Mouse (Mus musculus) kidney, postnatal 10 days (tissue): ENCODE measurements at regions not wholly inside any gene's neighbourhood (a gene's known extent, or its start where the extent isn't known, plus 50 kb on each side); places are given as distances from the start of the nearest gene placed in this dataset.
"Not testable (repeated sequence)": the region's sequence is repeated elsewhere in the genome, so short reads cannot be mapped to it uniquely, and the experiment has no call there.

Experiments
- DNase-seq: peaks from one replicate; pipeline ENCODE4 v3.0.0; 2021; ENCODE audit warnings: mixed read lengths

- DNase-seq, result no peak
Observed at GRCm38 (mm10) chr15:60333573-60334306, 317.3 kb upstream of the 4933412E24Rik start.

- no peak for DNase-seq
Observed at GRCm38 (mm10) chr15:60317577-60317976, 301.2 kb upstream of the 4933412E24Rik start.

GRCm38 (mm10) chr15:60315210-60315609, 298.8 kb upstream of the 4933412E24Rik start:
- no peak for DNase-seq

- DNase-seq, result no peak
Observed at GRCm38 (mm10) chr15:60309909-60310308, 293.5 kb upstream of the 4933412E24Rik start.

GRCm38 (mm10) chr15:60308968-60309367, 292.6 kb upstream of the 4933412E24Rik start:
- DNase-seq, result no peak

- DNase-seq, result no peak
Observed at GRCm38 (mm10) chr15:60308126-60308525, 291.7 kb upstream of the 4933412E24Rik start.

- no peak for DNase-seq
Observed at GRCm38 (mm10) chr15:60303501-60303900, 287.1 kb upstream of the 4933412E24Rik start.

GRCm38 (mm10) chr15:60301939-60302338, 285.5 kb upstream of the 4933412E24Rik start:
- peak; percentile 74 for DNase-seq

- DNase-seq, result no peak
Observed at GRCm38 (mm10) chr15:60285321-60285720, 268.9 kb upstream of the 4933412E24Rik start.

GRCm38 (mm10) chr15:60280378-60280777, 264.0 kb upstream of the 4933412E24Rik start:
- DNase-seq, result no peak

- not testable (repeated sequence) for DNase-seq
Observed at GRCm38 (mm10) chr15:60253661-60254060, 237.2 kb upstream of the 4933412E24Rik start.

GRCm38 (mm10) chr15:60226335-60226938, 210.0 kb upstream of the 4933412E24Rik start:
- DNase-seq, result no peak

- no peak for DNase-seq
Observed at GRCm38 (mm10) chr15:60195070-60195469, 178.7 kb upstream of the 4933412E24Rik start.

- DNase-seq, result no peak
Observed at GRCm38 (mm10) chr15:60193157-60193556, 176.7 kb upstream of the 4933412E24Rik start.

GRCm38 (mm10) chr15:60187002-60187715, 170.7 kb upstream of the 4933412E24Rik start:
- DNase-seq, result no peak

- no peak for DNase-seq
Observed at GRCm38 (mm10) chr15:60141554-60142070, 125.2 kb upstream of the 4933412E24Rik start.

GRCm38 (mm10) chr15:60136671-60137070, 120.3 kb upstream of the 4933412E24Rik start:
- no peak for DNase-seq

- DNase-seq, result peak; percentile 5
Observed at GRCm38 (mm10) chr15:60134515-60134914, 118.1 kb upstream of the 4933412E24Rik start.

GRCm38 (mm10) chr15:60132701-60133100, 116.3 kb upstream of the 4933412E24Rik start:
- no peak for DNase-seq

- no peak for DNase-seq
Observed at GRCm38 (mm10) chr15:60124461-60124860, 108.0 kb upstream of the 4933412E24Rik start.

GRCm38 (mm10) chr15:60119926-60120325, 103.5 kb upstream of the 4933412E24Rik start:
- no peak for DNase-seq

GRCm38 (mm10) chr15:60111885-60112284, 95.5 kb upstream of the 4933412E24Rik start:
- DNase-seq, result no peak

GRCm38 (mm10) chr15:60111046-60111445, 94.6 kb upstream of the 4933412E24Rik start:
- no peak for DNase-seq
